Mouse (Mus musculus) kidney, adult 2 months (tissue): ENCODE measurements around the gene Cyp1b1.

Experiments
- CTCF ChIP-seq: fragments of 200-500 bp; conservative IDR thresholded peaks from 2 replicates; pipeline ENCODE4 v1.5.1; 2011; ENCODE audit warnings: low read depth, mild to moderate bottlenecking, control low read depth, low read length, moderate library complexity, mixed read lengths; ENCODE audit not compliant: insufficient read depth, insufficient read length
- POLR2A ChIP-seq: fragments of 200-500 bp; IDR thresholded peaks from one replicate; pipeline ENCODE4 v1.6.1; 2011; ENCODE audit warnings: low read depth, low read length, control low read depth

- no peak for TF ChIP-seq CTCF
- no peak for TF ChIP-seq POLR2A
These were observed 22.7 kb upstream of the Cyp1b1 start for GRCm38 (mm10) chr17:79737598-79737997.
